Mouse (Mus musculus) forebrain, embryonic 15.5 days (tissue): ENCODE measurements around the gene Tex12. TPM values are rescaled to one million over a fixed set of nuclear protein-coding genes. Genes with fewer than 3 reads are reported as not detected.

ENCODE experiments used
- ATAC-seq: fragments of 200-750 bp; cut with Nextera tagmentation; replicated peaks from 2 replicates; pipeline ENCODE4 v1.8.0; 2017; ENCODE audit warnings: mild to moderate bottlenecking, moderate TSS enrichment, moderate library complexity
- H3K27ac ChIP-seq: fragments of 300-500 bp; sonication (generic); replicated peaks from 2 replicates; pipeline ENCODE4 v1.5.1; 2015; ENCODE audit warnings: mild to moderate bottlenecking, inconsistent platforms
- H3K27me3 ChIP-seq: fragments of 300-500 bp; sonication (generic); 2 replicates; pipeline ENCODE4 v1.6.1; 2015; ENCODE audit warnings: inconsistent platforms
- H3K36me3 ChIP-seq: fragments of 300-500 bp; sonication (generic); 2 replicates; pipeline ENCODE4 v1.6.1; 2015; ENCODE audit warnings: mild to moderate bottlenecking, inconsistent platforms
- H3K4me1 ChIP-seq: fragments of 300-500 bp; sonication (generic); 2 replicates; pipeline ENCODE4 v1.6.1; 2015; ENCODE audit warnings: inconsistent platforms
- H3K4me2 ChIP-seq: fragments of 300-500 bp; sonication (generic); replicated peaks from 2 replicates; pipeline ENCODE4 v1.6.1; 2015; ENCODE audit warnings: mild to moderate bottlenecking, inconsistent platforms
- H3K4me3 ChIP-seq: fragments of 300-500 bp; sonication (generic); 2 replicates; pipeline ENCODE4 v1.5.1; 2015; ENCODE audit warnings: mild to moderate bottlenecking, inconsistent platforms
- H3K9ac ChIP-seq: fragments of 300-500 bp; sonication (generic); replicated peaks from 2 replicates; pipeline ENCODE4 v1.6.1; 2015; ENCODE audit warnings: mild to moderate bottlenecking, inconsistent platforms
- H3K9me3 ChIP-seq: fragments of 300-500 bp; sonication (generic); 2 replicates; pipeline ENCODE4 v1.6.1; 2016; ENCODE audit warnings: inconsistent platforms
- whole genome bisulfite sequencing: fragments of 180-500 bp; shearing (Covaris S2); methylation state at CpG from one replicate; pipeline ENCODE4 v1.1.7; 2015; ENCODE audit warnings: mixed read lengths; 5-methylcytosine and 5-hydroxymethylcytosine counted together
- polyA plus RNA-seq: library from polyadenylated mRNA; unstranded; fragments of >200 nt; fragmentation: Nextera tagmentation; extraction: Ambion mirVana; gene quantifications from 2 replicates; pipeline ENCODE4 v1.2.1, GENCODE M21; 2015

Tex12 gene
- polyA plus RNA-seq, 1 experiment from 2014 or later: 0.19 TPM

DNA sequence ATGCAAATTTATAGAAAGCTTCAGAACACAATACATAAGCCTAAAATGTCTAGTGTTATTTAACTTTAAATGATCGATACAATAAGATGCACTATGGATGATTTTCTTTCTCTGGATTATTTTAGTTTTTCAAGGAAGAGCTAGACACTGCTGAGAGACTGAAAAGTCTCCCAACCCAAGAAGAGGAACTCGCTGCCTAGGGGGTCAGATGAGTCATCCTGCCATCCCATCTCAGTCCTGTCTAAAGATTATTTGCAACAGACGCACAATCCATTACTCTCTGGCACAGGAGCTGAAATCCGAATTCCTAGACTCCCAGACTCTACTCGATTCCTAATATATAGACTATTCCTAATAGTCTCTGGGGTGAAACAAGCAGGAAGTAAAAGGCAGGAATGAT, 8.9 kb downstream of the Tex12 start:
- Histone ChIP-seq H3K9me3 (no peaks in the 10 kb centered on the region), H3K36me3 (no peaks in the 10 kb centered on the region), H3K27me3 (no peaks in the 10 kb centered on the region), H3K4me2 (no peak overlapping the region), H3K4me1 (peaks cover 14% of the 10 kb centered on the region), H3K9ac (no peak overlapping the region), H3K27ac (no peak overlapping the region), H3K4me3 (no peak overlapping the region)
- WGBS: 91% methylated on average over 5 of the region's 5 CpGs
- ATAC-seq: no peak

DNA sequence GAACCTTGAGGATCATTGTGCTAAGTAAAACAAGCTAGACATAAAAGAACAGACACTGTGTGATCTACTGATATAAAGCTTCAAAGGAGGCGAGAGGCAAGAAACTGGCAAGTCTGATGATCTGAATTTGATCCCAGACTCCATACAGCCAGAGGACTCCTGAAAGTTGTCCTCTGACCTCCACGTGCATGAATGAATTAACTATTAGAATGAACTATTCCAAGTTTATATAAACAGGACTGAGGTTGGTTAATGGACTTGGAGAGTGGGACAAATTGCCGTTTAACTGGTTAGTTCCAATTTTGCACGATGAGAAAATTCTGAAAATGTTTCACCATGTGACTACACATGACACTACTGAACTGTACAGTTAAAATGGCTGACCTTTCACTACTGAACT, 12.2 kb downstream of the Tex12 start:
- no peak for ATAC-seq
- Histone ChIP-seq H3K27ac (no peak overlapping the region), H3K9me3 (no peaks in the 10 kb centered on the region), H3K4me1 (peaks cover under 1% of the 10 kb centered on the region; the same call in 1 of the 2 replicates), H3K4me2 (no peak overlapping the region), H3K36me3 (no peaks in the 10 kb centered on the region), H3K9ac (no peak overlapping the region), H3K27me3 (no peaks in the 10 kb centered on the region), H3K4me3 (no peak overlapping the region)
- WGBS: 82% methylated on average over 4 of the region's 4 CpGs

GRCm38 (mm10) chr9:50547859-50548478, 13.2 kb downstream of the Tex12 start:
- H3K27me3 ChIP-seq: no peaks in the 10 kb centered on the region
- no peaks in the 10 kb centered on the region for H3K36me3 ChIP-seq
- ATAC-seq: no peak
- no peak overlapping the region for H3K4me3 ChIP-seq
- no peaks in the 10 kb centered on the region for H3K9me3 ChIP-seq
- no peak overlapping the region for H3K9ac ChIP-seq
- 62% methylated on average over 5 of the region's 5 CpGs for WGBS
- no peak overlapping the region for H3K4me2 ChIP-seq
- no peak overlapping the region for H3K27ac ChIP-seq
- no peaks in the 10 kb centered on the region for H3K4me1 ChIP-seq

DNA sequence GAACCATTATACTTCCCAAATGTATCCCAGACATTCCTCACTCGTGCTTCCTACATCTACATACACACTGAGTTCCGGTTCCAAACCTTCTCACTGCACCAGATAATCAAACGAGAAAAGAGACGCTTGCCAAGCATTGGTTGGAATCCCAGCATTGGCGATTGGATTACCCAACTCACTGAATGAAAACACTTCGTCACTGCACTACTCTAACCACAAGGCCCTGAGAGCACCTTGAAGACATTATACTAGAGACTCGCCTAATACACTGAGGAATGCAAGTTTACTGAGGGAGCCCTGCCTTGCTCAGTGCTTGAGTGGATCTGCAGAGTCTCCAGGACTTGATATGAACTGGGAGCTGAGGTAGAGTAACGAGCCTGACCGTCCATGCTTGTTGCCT, 18.7 kb downstream of the Tex12 start:
- ATAC-seq: no peak
- no peaks in the 10 kb centered on the region for H3K27me3 ChIP-seq
- no peaks in the 10 kb centered on the region for H3K9me3 ChIP-seq
- H3K4me1 ChIP-seq: peaks cover 8% of the 10 kb centered on the region
- no peak overlapping the region for H3K27ac ChIP-seq
- no peaks in the 10 kb centered on the region for H3K36me3 ChIP-seq
- no peak overlapping the region for H3K9ac ChIP-seq
- 74% methylated on average over 9 of the region's 9 CpGs for WGBS
- H3K4me3 ChIP-seq: no peak overlapping the region
- H3K4me2 ChIP-seq: no peak overlapping the region

- no peak overlapping the region for H3K27ac ChIP-seq
- H3K9ac ChIP-seq: no peak overlapping the region
- H3K36me3 ChIP-seq: no peaks in the 10 kb centered on the region
- peaks cover 8% of the 10 kb centered on the region for H3K4me1 ChIP-seq
- H3K9me3 ChIP-seq: no peaks in the 10 kb centered on the region
- WGBS: 37% methylated on average over 7 of the region's 7 CpGs
- peak overlapping the region; percentile 26 for H3K4me2 ChIP-seq
- no peaks in the 10 kb centered on the region for H3K27me3 ChIP-seq
- 0 out of 2 replicates have a peak overlapping the region, but pooled peaks have one; percentile 2 for H3K4me3 ChIP-seq
- ATAC-seq: no peak
These were observed 21.0 kb downstream of the Tex12 start for GRCm38 (mm10) chr9:50540170-50540569.

DNA sequence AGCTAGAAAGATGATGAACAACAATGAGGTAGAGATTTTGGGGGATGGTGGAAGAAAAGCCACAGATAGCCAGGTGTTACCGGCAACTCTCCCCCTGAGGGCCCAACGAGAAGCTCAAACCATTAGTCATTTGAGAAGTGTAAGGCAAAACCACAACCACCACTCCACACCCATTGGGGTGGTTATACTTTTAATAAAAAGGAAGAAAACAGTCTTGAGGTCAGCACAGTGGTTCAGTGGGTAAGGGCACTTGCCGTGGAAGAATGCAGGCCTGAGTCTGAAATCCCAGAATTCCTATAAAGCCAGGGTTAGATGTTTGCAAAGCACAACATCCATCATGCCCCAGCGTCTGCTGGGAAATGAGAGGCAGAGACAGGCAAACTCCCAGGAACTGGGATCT, 23.8 kb downstream of the Tex12 start:
- Histone ChIP-seq H3K36me3 (no peaks in the 10 kb centered on the region), H3K27ac (no peak overlapping the region), H3K9ac (no peak overlapping the region), H3K27me3 (no peaks in the 10 kb centered on the region), H3K4me3 (no peak overlapping the region), H3K4me2 (no peak overlapping the region), H3K9me3 (no peaks in the 10 kb centered on the region), H3K4me1 (peaks cover 8% of the 10 kb centered on the region)
- WGBS: 78% methylated on average over 4 of the region's 4 CpGs
- ATAC-seq: no peak

- Histone ChIP-seq H3K27me3 (no peaks in the 10 kb centered on the region), H3K4me3 (no peak overlapping the region), H3K4me1 (peaks cover 8% of the 10 kb centered on the region), H3K27ac (no peak overlapping the region), H3K4me2 (no peak overlapping the region), H3K9me3 (no peaks in the 10 kb centered on the region), H3K36me3 (no peaks in the 10 kb centered on the region), H3K9ac (no peak overlapping the region)
- 87% methylated on average over 7 of the region's 7 CpGs for WGBS
- ATAC-seq: no peak
These were observed 24.5 kb downstream of the Tex12 start for GRCm38 (mm10) chr9:50536603-50537135.

GRCm38 (mm10) chr9:50535930-50536329, 25.2 kb downstream of the Tex12 start:
- H3K27me3 ChIP-seq: no peaks in the 10 kb centered on the region
- H3K4me1 ChIP-seq: peaks cover 8% of the 10 kb centered on the region
- no peak for ATAC-seq
- 81% methylated on average over 5 of the region's 5 CpGs for WGBS
- H3K4me2 ChIP-seq: no peak overlapping the region
- no peaks in the 10 kb centered on the region for H3K9me3 ChIP-seq
- no peak overlapping the region for H3K4me3 ChIP-seq
- H3K36me3 ChIP-seq: no peaks in the 10 kb centered on the region
- no peak overlapping the region for H3K9ac ChIP-seq
- no peak overlapping the region for H3K27ac ChIP-seq

DNA sequence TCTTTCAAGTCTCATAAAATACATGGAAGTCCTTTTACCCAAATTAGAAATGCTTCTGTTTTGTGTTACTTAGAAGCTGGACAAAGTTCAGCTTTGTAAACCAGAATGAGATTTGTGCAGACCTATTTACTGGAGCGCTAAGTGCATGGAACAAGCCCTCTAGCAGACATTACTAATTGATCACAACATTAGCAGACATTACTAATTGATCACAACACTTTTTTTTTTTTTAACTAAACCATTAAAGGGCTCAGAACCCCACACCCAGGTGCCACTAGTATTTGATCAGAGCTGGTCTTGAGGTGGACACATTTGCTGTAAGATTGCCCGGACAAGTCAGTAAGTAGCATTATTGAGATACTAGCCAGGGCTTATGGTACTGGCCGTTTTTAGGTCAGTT, 27.3 kb downstream of the Tex12 start:
- Histone ChIP-seq H3K27ac (no peak overlapping the region), H3K9ac (no peak overlapping the region), H3K4me2 (no peak overlapping the region), H3K27me3 (no peaks in the 10 kb centered on the region), H3K36me3 (no peaks in the 10 kb centered on the region), H3K4me1 (no peaks in the 10 kb centered on the region), H3K9me3 (no peaks in the 10 kb centered on the region), H3K4me3 (no peak overlapping the region)
- WGBS: 74% methylated on average over 3 of the region's 3 CpGs
- no peak for ATAC-seq

GRCm38 (mm10) chr9:50533328-50533727, 27.8 kb downstream of the Tex12 start:
- Histone ChIP-seq H3K27me3 (no peaks in the 10 kb centered on the region), H3K9me3 (no peaks in the 10 kb centered on the region), H3K4me2 (no peak overlapping the region), H3K36me3 (no peaks in the 10 kb centered on the region), H3K4me1 (no peaks in the 10 kb centered on the region), H3K27ac (no peak overlapping the region), H3K4me3 (no peak overlapping the region), H3K9ac (no peak overlapping the region)
- ATAC-seq: no peak
- 82% methylated on average over 11 of the region's 11 CpGs for WGBS

- no peak overlapping the region for H3K27ac ChIP-seq
- no peak overlapping the region for H3K9ac ChIP-seq
- no peaks in the 10 kb centered on the region for H3K9me3 ChIP-seq
- H3K27me3 ChIP-seq: no peaks in the 10 kb centered on the region
- no peak overlapping the region for H3K4me3 ChIP-seq
- no peak overlapping the region for H3K4me2 ChIP-seq
- no peaks in the 10 kb centered on the region for H3K36me3 ChIP-seq
- WGBS: 15% methylated on average over 2 of the region's 2 CpGs
- ATAC-seq: no peak
- peaks cover 9% of the 10 kb centered on the region for H3K4me1 ChIP-seq
These were observed 30.2 kb downstream of the Tex12 start for GRCm38 (mm10) chr9:50530890-50531289.

GRCm38 (mm10) chr9:50528293-50528892, 32.7 kb downstream of the Tex12 start, which contains the start of gene Pts:
Pts (minus strand) TSS chr9:50528724.
- no peaks in the 10 kb centered on the region for H3K27me3 ChIP-seq
- H3K9me3 ChIP-seq: no peaks in the 10 kb centered on the region
- ATAC-seq: peak; percentile 99
- peaks cover 9% of the 10 kb centered on the region for H3K4me1 ChIP-seq
- H3K4me2 ChIP-seq: peak within 1 kb of the TSS; percentile 59
- no peaks in the 10 kb centered on the region for H3K36me3 ChIP-seq
- H3K9ac ChIP-seq: peak within 1 kb of the TSS; percentile 86
- peak within 1 kb of the TSS; percentile 92 for H3K4me3 ChIP-seq
- peak within 1 kb of the TSS; percentile 88 for H3K27ac ChIP-seq
- WGBS: 0% methylated on average over 54 of the region's 54 CpGs
